Mouse (Mus musculus): ENCODE results near the gene Arrdc1.

DNA sequence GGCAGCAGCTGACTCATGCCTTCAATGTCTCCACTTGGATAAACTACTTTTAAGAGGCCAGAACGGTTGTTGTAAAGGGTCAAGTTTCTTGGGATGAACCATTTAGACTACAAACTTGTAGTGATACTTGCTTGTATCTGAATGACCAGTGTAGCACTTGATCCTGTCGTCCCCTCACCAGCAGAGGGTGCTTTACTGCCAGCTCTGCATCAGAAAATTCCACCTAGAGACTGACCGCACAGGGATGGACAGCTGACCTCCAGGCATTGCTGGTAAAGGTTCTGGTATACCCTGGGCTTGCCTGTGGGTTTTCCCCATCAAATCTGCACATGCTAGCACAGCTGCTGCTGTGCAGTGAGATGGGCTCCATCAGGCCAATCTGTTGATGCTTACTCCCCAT lies 25.9 kb upstream of the Arrdc1 start:
- no peak for TF ChIP-seq POLR2A (IDR thresholded peaks at IDR 0.05; ENCODE audit: insufficient read depth, low read depth, low read length)
- no peak for TF ChIP-seq CTCF (IDR thresholded peaks at IDR 0.05; ENCODE audit: insufficient read depth, low read depth, low read length)
